Mouse (Mus musculus): ENCODE data around the gene Zer1. TPM values are rescaled to one million over a fixed set of nuclear protein-coding genes. Genes with fewer than 3 reads are reported as not detected.
"Not testable (repeated sequence)": the region's sequence is repeated elsewhere in the genome, so short reads cannot be mapped to it uniquely, and the experiment has no call there.

Zer1 gene
- 10 to 100 TPM; 19.9 to 21.7 TPM for total RNA-seq (2021)
- long read RNA-seq, experiment 1, full-length matches to known transcripts = 3 of 8 reads
- long read RNA-seq, experiment 1, partial matches to known transcripts = 2 of 8 reads
- long read RNA-seq, experiment 1, other reads (novel, unspliced or antisense) = 3 of 8 reads
- long read RNA-seq, experiment 2, full-length matches to known transcripts = 2 of 15 reads
- long read RNA-seq, experiment 2, partial matches to known transcripts = 4 of 15 reads
- long read RNA-seq, experiment 2, other reads (novel, unspliced or antisense) = 9 of 15 reads

DNA sequence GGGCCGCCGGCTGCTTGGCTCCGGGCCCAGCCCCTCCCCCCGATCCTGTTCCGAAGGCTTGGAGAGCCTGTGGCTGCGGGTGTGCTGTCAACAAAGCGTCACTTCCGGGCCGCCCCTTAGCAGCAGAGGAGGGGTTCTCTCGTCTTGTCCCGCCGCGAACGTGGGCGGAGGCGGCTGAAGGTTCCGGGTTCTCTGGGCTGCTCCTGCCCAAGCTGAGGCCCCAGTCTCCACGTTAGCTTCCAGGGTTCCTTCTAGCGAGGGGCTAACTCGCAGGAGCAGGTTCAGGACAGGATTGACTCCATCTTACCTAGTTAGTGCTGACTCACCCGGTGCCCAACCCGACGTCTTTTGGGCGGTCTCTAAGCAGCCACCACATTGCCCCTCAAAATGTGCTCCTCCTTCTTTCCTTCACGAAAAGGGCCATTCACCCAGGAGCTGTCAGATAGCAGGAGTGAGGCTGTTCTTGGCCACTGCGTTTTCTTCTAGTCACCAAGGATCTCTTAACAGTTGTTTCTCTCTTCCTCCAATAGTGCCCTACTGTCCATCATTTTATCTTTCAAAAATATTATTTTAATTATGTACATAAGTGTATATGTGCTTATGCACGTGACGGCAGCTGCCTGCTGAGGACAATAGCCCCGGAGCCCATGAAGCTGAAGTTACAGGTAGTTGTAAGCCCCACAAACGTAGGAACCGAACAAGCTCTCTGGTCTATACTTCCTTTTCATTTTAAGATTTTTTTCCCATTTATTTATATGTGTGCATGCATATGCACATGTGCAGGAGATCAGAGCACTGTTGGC lies at the start of gene Zer1:
Gene Zer1 (minus strand): TSS at position 114 of the 803 bp plus-strand sequence.
- intact Hi-C loops (cut with DNase I) = no loop called here
- peak; percentile 92 to 98 for DNase-seq

GRCm38 (mm10) chr2:30173541-30174240 lies 49.3 kb upstream of the Zer1 start:
- peak in 1 of 2 experiments; percentile 27 for DNase-seq
- intact Hi-C loops (cut with DNase I) = no loop called here

GRCm38 (mm10) chr2:30171997-30172382 lies 47.6 kb upstream of the Zer1 start:
- DNase-seq = no peak
- intact Hi-C loops (cut with DNase I) = no loop called here

DNA sequence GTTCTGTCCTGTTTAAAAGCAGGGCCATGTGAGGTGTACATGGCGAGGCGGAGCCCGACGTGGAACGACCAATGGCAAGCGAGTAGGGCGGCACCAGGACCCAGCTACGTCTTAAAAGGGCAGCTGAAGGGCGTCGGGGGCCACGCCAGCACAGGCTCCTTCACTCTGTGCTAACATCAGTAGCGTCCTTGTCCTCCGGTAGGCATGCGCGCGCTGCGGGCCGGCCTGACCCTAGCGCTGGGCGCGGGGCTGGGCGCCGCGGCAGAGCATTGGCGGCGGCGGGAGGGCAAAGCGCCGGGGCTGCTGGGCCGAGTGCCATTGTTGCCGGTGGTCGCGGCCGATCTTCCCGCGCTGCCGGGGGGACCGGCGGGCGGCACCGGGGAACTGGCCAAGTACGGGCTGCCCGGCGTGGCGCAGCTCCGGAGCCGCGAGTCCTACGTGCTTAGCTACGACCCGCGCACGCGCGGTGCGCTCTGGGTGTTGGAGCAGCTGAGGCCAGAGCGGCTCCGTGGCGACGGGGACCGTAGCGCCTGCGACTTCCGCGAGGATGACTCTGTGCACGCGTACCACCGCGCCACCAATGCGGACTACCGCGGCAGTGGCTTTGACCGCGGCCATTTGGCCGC lies 47.1 kb upstream of the Zer1 start, which contains the start of gene Endog:
Gene Endog (plus strand): TSS at position 123 of the 626 bp plus-strand sequence.
- intact Hi-C loops (cut with DNase I) = no loop called here
- DNase-seq = peak; percentile 83 to 84

GRCm38 (mm10) chr2:30166677-30167076 lies 42.3 kb upstream of the Zer1 start:
- intact Hi-C loops (cut with DNase I) = loop anchor here (5.0 kb wide), 1 partner anchor 89 kb away; the partner anchor contains the start of gene Pkn3
- DNase-seq = no peak

DNA sequence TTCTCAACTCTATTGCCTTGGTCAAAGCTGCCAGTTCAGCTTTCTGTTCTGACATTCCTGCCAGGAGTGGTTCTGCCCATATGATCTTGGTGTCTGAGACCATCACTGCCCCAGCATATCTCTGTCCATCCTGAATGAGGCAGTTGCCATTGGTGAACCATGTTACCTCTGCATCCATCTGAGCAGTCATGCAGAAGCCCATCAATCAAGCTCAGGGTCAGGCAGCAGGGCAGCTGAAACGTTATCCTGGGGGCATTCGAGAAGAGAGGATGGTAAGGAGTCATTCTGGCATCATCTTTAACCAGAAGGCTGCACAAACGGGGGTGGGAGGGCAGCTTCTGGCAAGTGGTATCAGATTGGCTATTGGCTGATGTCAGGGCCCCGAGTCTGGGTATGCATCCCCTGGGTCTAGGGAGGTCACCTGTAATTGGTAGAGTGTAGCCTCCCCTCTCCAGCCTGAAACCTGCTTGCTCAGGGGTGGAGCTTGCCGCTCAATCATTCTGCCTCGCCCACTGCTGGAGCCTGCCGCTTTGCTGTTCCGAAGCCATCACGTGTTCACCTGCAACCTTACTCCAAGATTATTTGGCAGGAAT lies 40.1 kb upstream of the Zer1 start:
- intact Hi-C loops (cut with DNase I) = no loop called here
- no peak for DNase-seq

GRCm38 (mm10) chr2:30161809-30162208 lies 37.4 kb upstream of the Zer1 start:
- no peak for DNase-seq
- intact Hi-C loops (cut with DNase I) = no loop called here

- DNase-seq = not testable (repeated sequence)
- intact Hi-C loops (cut with DNase I) = loop anchor here (2.0 kb wide), 1 partner anchor 31 kb away; no protein-coding TSS in a partner anchor
Observed at GRCm38 (mm10) chr2:30159871-30160270, 35.5 kb upstream of the Zer1 start.

DNA sequence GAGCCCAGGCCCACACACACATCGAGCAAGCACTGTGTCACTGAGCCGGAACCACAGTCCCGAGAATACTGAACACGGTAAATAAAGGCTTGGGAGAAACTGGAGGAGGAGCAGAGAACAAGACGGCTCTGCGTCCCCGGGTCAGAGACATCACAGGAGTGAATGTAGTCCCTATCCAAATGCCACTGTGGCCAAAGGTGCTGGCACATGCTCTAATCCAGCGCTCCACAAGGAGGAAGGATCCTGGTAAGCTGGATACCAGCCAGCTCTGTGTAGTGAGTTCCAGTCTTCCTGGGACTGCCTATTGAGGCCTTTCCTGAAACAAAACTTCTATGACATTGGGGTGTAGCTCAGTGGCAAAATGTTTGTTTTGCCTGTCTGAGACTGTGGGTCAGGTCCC lies 28.2 kb upstream of the Zer1 start:
- intact Hi-C loops (cut with DNase I) = no loop called here

DNA sequence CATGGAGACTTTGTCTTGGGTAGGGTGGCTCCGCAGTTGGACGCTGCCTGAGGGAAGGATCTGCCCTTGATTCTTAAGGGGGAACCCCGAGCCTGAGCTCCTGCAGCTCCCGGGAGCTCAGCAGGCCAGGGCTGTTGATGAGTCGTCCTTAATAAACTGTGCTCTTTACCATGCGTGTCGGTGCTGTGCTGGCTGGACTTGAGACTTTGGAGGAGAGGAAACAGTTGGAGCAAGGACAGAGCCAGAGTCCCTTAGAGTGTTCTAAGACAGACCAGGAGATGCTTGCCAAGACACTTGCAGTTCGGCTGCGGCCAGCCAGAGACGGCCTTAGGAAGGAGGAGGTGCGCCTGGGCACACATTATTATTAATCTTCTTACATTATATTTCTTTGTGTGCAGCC lies 27.5 kb upstream of the Zer1 start:
- DNase-seq = no peak
- intact Hi-C loops (cut with DNase I) = no loop called here

More for the DNA sequence above, 28.2 kb upstream of the Zer1 start:
- DNase-seq = no peak

GRCm38 (mm10) chr2:30147466-30147865 lies 23.1 kb upstream of the Zer1 start:
- intact Hi-C loops (cut with DNase I) = no loop called here
- DNase-seq = peak in 1 of 2 experiments; percentile 40

- DNase-seq = no peak
- intact Hi-C loops (cut with DNase I) = no loop called here
Observed at GRCm38 (mm10) chr2:30144436-30144835, 20.1 kb upstream of the Zer1 start.

DNA sequence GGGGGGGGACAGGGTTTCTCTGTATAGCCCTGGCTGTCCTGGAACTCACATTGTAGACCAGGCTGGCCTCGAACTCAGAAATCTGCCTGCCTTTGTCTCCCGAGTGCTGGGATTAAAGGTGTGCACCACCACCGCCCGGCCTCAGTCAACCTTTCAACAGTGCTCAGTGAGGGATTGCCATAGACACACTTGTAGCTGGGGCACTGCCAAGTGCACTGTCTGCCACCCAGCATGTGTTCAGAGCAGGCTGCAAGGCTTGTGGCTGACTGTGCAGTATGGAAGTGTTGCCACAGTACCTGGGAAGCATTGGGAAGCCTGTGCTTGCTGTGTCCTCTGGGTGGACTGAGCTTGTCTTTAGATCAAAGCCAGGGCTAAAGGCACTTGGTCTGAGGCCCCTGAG lies 15.6 kb upstream of the Zer1 start:
- DNase-seq = not testable (repeated sequence)

GRCm38 (mm10) chr2:30136458-30136857 lies 12.1 kb upstream of the Zer1 start:
- intact Hi-C loops (cut with DNase I) = no loop called here

More for the DNA sequence above, 15.6 kb upstream of the Zer1 start:
- intact Hi-C loops (cut with DNase I) = not testable (repeated sequence)

GRCm38 (mm10) chr2:30134928-30135620 lies 10.7 kb upstream of the Zer1 start:
- no peak for DNase-seq

More at GRCm38 (mm10) chr2:30136458-30136857, 12.1 kb upstream of the Zer1 start:
- DNase-seq = no peak

DNA sequence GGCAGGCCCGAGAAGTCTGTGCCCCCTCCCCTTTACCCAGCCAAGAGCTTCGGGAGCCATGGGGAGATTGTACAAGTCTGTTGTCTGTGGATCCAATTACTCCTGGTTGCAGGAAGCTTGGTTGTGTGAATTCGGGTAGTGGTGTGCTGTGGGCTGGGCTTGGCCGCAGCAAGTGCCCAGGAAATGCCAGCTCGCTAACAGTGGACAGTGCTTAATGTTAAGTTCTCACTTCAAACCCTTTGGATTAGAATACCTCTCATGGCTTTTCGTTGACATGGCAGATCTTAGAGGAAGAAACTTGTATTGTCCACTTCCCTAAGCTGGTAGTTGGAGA lies 10.0 kb upstream of the Zer1 start:
- intact Hi-C loops (cut with DNase I) = no loop called here
- DNase-seq = no peak

More at GRCm38 (mm10) chr2:30134928-30135620, 10.7 kb upstream of the Zer1 start:
- intact Hi-C loops (cut with DNase I) = no loop called here

GRCm38 (mm10) chr2:30133613-30134377 lies 9.4 kb upstream of the Zer1 start, which contains the start of gene Tbc1d13:
TSS of gene Tbc1d13 (plus strand) at chr2:30133746.
- peak; percentile 98 to 99 for DNase-seq
- intact Hi-C loops (cut with DNase I) = no loop called here

DNA sequence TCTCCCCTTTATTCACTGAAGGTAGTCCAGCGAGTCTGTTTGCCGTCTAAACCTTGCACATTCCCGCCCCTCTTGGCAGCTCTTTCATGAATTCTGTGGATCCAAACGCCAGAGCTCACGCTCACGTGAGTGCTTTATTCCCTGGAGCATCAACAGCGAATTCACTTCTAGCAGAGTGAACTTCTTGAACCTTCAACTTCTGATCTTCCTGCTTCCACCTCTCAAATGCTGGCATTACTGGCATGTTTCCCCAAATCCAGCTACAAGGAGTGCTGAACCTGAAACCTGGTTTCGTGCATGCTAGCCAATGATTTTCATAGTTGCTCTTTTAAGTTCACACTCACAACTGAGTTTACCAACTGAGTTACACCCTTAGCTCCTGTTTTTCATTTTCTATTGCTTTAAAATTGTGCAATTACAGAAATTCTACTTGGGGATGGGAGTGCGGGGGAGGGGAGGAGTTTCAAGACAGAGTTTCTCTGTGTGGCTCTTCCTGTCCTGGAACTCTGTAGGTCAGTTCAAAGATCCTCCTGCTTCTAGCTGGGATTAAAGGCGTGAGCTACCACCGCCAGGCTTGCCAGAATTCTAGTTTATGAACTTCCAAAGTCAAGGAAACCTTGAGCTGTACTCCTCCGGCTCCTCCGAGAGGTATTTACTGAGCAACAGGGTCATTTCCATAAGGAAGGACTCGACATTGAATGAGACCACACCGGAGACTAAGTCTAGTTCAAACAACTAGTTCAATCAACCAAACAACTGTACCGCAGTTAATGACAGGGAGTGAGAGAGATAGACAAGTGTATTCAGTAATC lies 8.6 kb upstream of the Zer1 start:
- intact Hi-C loops (cut with DNase I) = no loop called here
- DNase-seq = no peak

Measured in gastrocnemius, postnatal 36 days (tissue).